Comparison of ENCODE assay signal across 29 mouse cellular contexts in genomic region chr5:128744351-128744750, GRCm38 (mm10). TPM values are rescaled to one million over a fixed set of nuclear protein-coding genes. Genes with fewer than 3 reads are reported as not detected.
"Had no signal": no experiment of that assay in that cellular context is flagged by ENCODE, and none has a peak within 500 bp of the region (broad histone marks: within the 10 kb centered on the region; RNA-seq: fewer than 3 reads in every experiment).

No protein-coding gene starts in this region.

- H3K9me3 ChIP-seq: intestine, embryonic 15.5 days; kidney, embryonic 15.5 days; limb, embryonic 10.5 days; limb, embryonic 13.5 days; liver, embryonic 12.5 days; liver, embryonic 15.5 days; lung, embryonic 15.5 days; midbrain, embryonic 15.5 days; neural tube, embryonic 13.5 days had no signal

- H3K36me3 ChIP-seq: intestine, embryonic 15.5 days; kidney, embryonic 15.5 days; limb, embryonic 10.5 days; limb, embryonic 13.5 days; liver, embryonic 12.5 days; liver, embryonic 15.5 days; lung, embryonic 15.5 days; midbrain, embryonic 15.5 days; neural tube, embryonic 13.5 days had no signal

- ATAC-seq: intestine, embryonic 15.5 days; liver, embryonic 12.5 days; midbrain, embryonic 15.5 days had no signal

- H3K27ac ChIP-seq: intestine, embryonic 15.5 days; kidney, embryonic 15.5 days; left cerebral cortex, adult 2 months; limb, embryonic 10.5 days; limb, embryonic 13.5 days; liver, embryonic 12.5 days; liver, embryonic 15.5 days; lung, embryonic 15.5 days; midbrain, embryonic 15.5 days; neural tube, embryonic 13.5 days had no signal

- H3K4me3 ChIP-seq: intestine, embryonic 15.5 days; kidney, embryonic 15.5 days; left cerebral cortex, adult 2 months; limb, embryonic 10.5 days; limb, embryonic 13.5 days; liver, embryonic 12.5 days; liver, embryonic 15.5 days; lung, embryonic 15.5 days; midbrain, embryonic 15.5 days; myocyte; neural tube, embryonic 13.5 days had no signal

- H3K9ac ChIP-seq: intestine, embryonic 15.5 days; kidney, embryonic 15.5 days; limb, embryonic 13.5 days; liver, embryonic 12.5 days; liver, embryonic 15.5 days; lung, embryonic 15.5 days; midbrain, embryonic 15.5 days; neural tube, embryonic 13.5 days had no signal

- H3K27me3 ChIP-seq: intestine, embryonic 15.5 days; liver, embryonic 15.5 days; lung, embryonic 15.5 days; midbrain, embryonic 15.5 days; neural tube, embryonic 13.5 days had no signal

- H3K4me2 ChIP-seq: intestine, embryonic 15.5 days; kidney, embryonic 15.5 days; limb, embryonic 13.5 days; liver, embryonic 12.5 days; liver, embryonic 15.5 days; lung, embryonic 15.5 days; midbrain, embryonic 15.5 days; neural tube, embryonic 13.5 days had no signal

- DNase-seq: kidney, adult 11 months; kidney, adult 8-10 months; kidney, postnatal 10 days; kidney, postnatal 36 days; layer of hippocampus, postnatal 36 days; liver; lung, adult 18-20 months; lung, postnatal 10 days; lung, postnatal 36 days; right cerebral cortex, adult 18-20 months; thymus, postnatal 25 days had no signal

- H3K4me1 ChIP-seq: intestine, embryonic 15.5 days; kidney, embryonic 15.5 days; limb, embryonic 13.5 days; liver, embryonic 12.5 days; liver, embryonic 15.5 days; lung, embryonic 15.5 days; midbrain, embryonic 15.5 days had no signal

RNA-seq across cellular contexts. Expression of gene Piwil1, which starts 42.0 kb away (rescaled TPM):
- total RNA-seq: layer of hippocampus, adult 8-10 months; layer of hippocampus, postnatal 36 days; left cerebral cortex, adult 2 months; monocyte, adult 5-6 weeks; neutrophil, adult 5-6 weeks had no signal
- polyA plus RNA-seq: intestine, embryonic 15.5 days; kidney, embryonic 15.5 days; limb, embryonic 10.5 days; limb, embryonic 13.5 days; liver, embryonic 12.5 days; liver, embryonic 15.5 days; lung, embryonic 15.5 days; myocyte; small intestine, adult 2 months; spleen, adult 2 months; stomach, embryonic 16.5 days; thymus, postnatal 0 days had no signal
